Mouse (Mus musculus) limb, embryonic 11.5 days (tissue): ENCODE results near the gene Cbx4. TPM values are rescaled to one million over a fixed set of nuclear protein-coding genes. Genes with fewer than 3 reads are reported as not detected.

Experiments used
- ATAC-seq: fragments of 200-750 bp; cut with Nextera tagmentation; 2 replicates; pipeline ENCODE4 v1.8.0; 2017; ENCODE audit warnings: low read depth; ENCODE audit not compliant: insufficient number of reproducible peaks, low FRiP score, low TSS enrichment
- DNase-seq: peaks from one replicate; pipeline ENCODE4 v3.0.0-alpha.2; 2015; ENCODE audit warnings: low spot score
- H3K27ac ChIP-seq: fragments of 300-500 bp; sonication (generic); replicated peaks from 2 replicates; pipeline ENCODE4 v1.5.1; 2014; ENCODE audit warnings: low read depth, mild to moderate bottlenecking, low read length
- H3K27me3 ChIP-seq: fragments of 300-500 bp; sonication (generic); 2 replicates; pipeline ENCODE4 v1.6.1; 2014; ENCODE audit warnings: mild to moderate bottlenecking, low read length, mixed read lengths; ENCODE audit not compliant: control insufficient read depth, insufficient read depth
- H3K36me3 ChIP-seq: fragments of 300-500 bp; sonication (generic); 2 replicates; pipeline ENCODE4 v1.6.1; 2014; ENCODE audit warnings: mild to moderate bottlenecking, low read length, moderate library complexity, mixed read lengths; ENCODE audit not compliant: control insufficient read depth, insufficient read depth
- H3K4me1 ChIP-seq: fragments of 300-500 bp; sonication (generic); 2 replicates; pipeline ENCODE4 v1.6.1; 2014; ENCODE audit warnings: low read length, mixed read lengths; ENCODE audit not compliant: control insufficient read depth, insufficient read depth
- H3K4me2 ChIP-seq: fragments of 300-500 bp; sonication (generic); 2 replicates; pipeline ENCODE4 v1.6.1; 2014; ENCODE audit warnings: low read depth, mild to moderate bottlenecking, moderate library complexity; ENCODE audit not compliant: severe bottlenecking
- H3K4me3 ChIP-seq: fragments of 300-500 bp; sonication (generic); 2 replicates; pipeline ENCODE4 v1.5.1; 2014; ENCODE audit warnings: low read depth, low read length
- H3K9ac ChIP-seq: fragments of 300-500 bp; sonication (generic); 2 replicates; pipeline ENCODE4 v1.6.1; 2014; ENCODE audit warnings: mild to moderate bottlenecking, low read length
- H3K9me3 ChIP-seq: fragments of 300-500 bp; sonication (generic); 2 replicates; pipeline ENCODE4 v1.6.1; 2016; ENCODE audit warnings: low read length; ENCODE audit not compliant: control insufficient read depth
- WGBS: fragments of 180-500 bp; shearing (Covaris S2); extraction: QIAGEN DNeasy Blood & Tissue Kit; methylation state at CpG from one replicate; pipeline ENCODE4 v1.1.7; 2014; 5-methylcytosine and 5-hydroxymethylcytosine counted together
- polyA plus RNA-seq: library from polyadenylated mRNA; unstranded; fragments of >200 nt; fragmentation: Nextera tagmentation; extraction: Ambion mirVana; gene quantifications from 2 replicates; pipeline ENCODE4 v1.2.1, GENCODE M21; 2014

The Cbx4 gene
- polyA plus RNA-seq, 1 experiment from 2014 or later: 5.8 TPM

GRCm38 (mm10) chr11:119090961-119091597 lies 5.1 kb upstream of the Cbx4 start:
- Histone ChIP-seq H3K9me3 (no peaks in the 10 kb centered on the region), H3K4me2 (peak overlapping the region; percentile 76), H3K27ac (no peak overlapping the region), H3K4me3 (peak overlapping the region; percentile 40), H3K9ac (peak overlapping the region; percentile 67), H3K4me1 (peaks cover 29% of the 10 kb centered on the region), H3K27me3 (peaks cover 36% of the 10 kb centered on the region), H3K36me3 (no peaks in the 10 kb centered on the region)
- peak; percentile 71 for DNase-seq
- ATAC-seq: no peak; the same call in 1 of the 2 replicates
- WGBS: 0% methylated on average over 32 of the region's 42 CpGs

GRCm38 (mm10) chr11:119090076-119090960 lies 4.3 kb upstream of the Cbx4 start:
- peaks cover 36% of the 10 kb centered on the region for H3K27me3 ChIP-seq
- peak; percentile 71 for DNase-seq
- under 1% methylated on average over 75 of the region's 75 CpGs for WGBS

GRCm38 (mm10) chr11:119089235-119090075 lies 3.4 kb upstream of the Cbx4 start:
- Histone ChIP-seq H3K4me3 (peak overlapping the region; percentile 40), H3K9me3 (no peaks in the 10 kb centered on the region), H3K27me3 (peaks cover 36% of the 10 kb centered on the region), H3K4me2 (peak overlapping the region; percentile 76; the same call in 1 of the 2 replicates), H3K4me1 (peaks cover 35% of the 10 kb centered on the region), H3K9ac (peak overlapping the region; percentile 67), H3K27ac (no peak overlapping the region), H3K36me3 (no peaks in the 10 kb centered on the region)
- no peak for ATAC-seq
- WGBS: under 1% methylated on average over 41 of the region's 41 CpGs
- DNase-seq: peak; percentile 59

More at GRCm38 (mm10) chr11:119090076-119090960, 4.3 kb upstream of the Cbx4 start:
- Histone ChIP-seq H3K4me1 (peaks cover 29% of the 10 kb centered on the region), H3K36me3 (no peaks in the 10 kb centered on the region), H3K4me3 (peak overlapping the region; percentile 40), H3K9ac (peak overlapping the region; percentile 67), H3K9me3 (no peaks in the 10 kb centered on the region), H3K4me2 (peak overlapping the region; percentile 76), H3K27ac (no peak overlapping the region)
- ATAC-seq: no peak

GRCm38 (mm10) chr11:119088391-119089234 lies 2.6 kb upstream of the Cbx4 start:
- Histone ChIP-seq H3K9me3 (no peaks in the 10 kb centered on the region), H3K27ac (no peak overlapping the region), H3K27me3 (peaks cover 43% of the 10 kb centered on the region), H3K9ac (no peak overlapping the region), H3K4me1 (peaks cover 43% of the 10 kb centered on the region), H3K4me2 (peak overlapping the region; percentile 7; the same call in 1 of the 2 replicates), H3K36me3 (no peaks in the 10 kb centered on the region), H3K4me3 (peak overlapping the region; percentile 16)
- ATAC-seq (no peak), DNase-seq (peak; percentile 72)
- 1% methylated on average over 28 of the region's 28 CpGs for WGBS

- DNase-seq: peak; percentile 65
- H3K4me2 ChIP-seq: no peak overlapping the region
- ATAC-seq: no peak
- no peak overlapping the region for H3K9ac ChIP-seq
- H3K27me3 ChIP-seq: peaks cover 52% of the 10 kb centered on the region
- no peaks in the 10 kb centered on the region for H3K9me3 ChIP-seq
- under 1% methylated on average over 35 of the region's 35 CpGs for WGBS
- H3K27ac ChIP-seq: no peak overlapping the region
- H3K4me1 ChIP-seq: peaks cover 55% of the 10 kb centered on the region
- 0 out of 2 replicates have a peak overlapping the region, but pooled peaks have one; percentile 5 for H3K4me3 ChIP-seq
- no peaks in the 10 kb centered on the region for H3K36me3 ChIP-seq
These were observed 1.5 kb upstream of the Cbx4 start for GRCm38 (mm10) chr11:119087301-119088082.

GRCm38 (mm10) chr11:119085279-119086062 lies 550 bp downstream of the Cbx4 start:
- ATAC-seq: peak; percentile 10; the same call in 1 of the 2 replicates
- under 1% methylated on average over 55 of the region's 66 CpGs for WGBS

More at GRCm38 (mm10) chr11:119085279-119086062, 550 bp downstream of the Cbx4 start:
- peak overlapping the region; percentile 80 for H3K4me2 ChIP-seq
- peak overlapping the region; percentile 82 for H3K4me3 ChIP-seq
- H3K27me3 ChIP-seq: peaks cover 68% of the 10 kb centered on the region
- H3K36me3 ChIP-seq: no peaks in the 10 kb centered on the region
- H3K27ac ChIP-seq: peak overlapping the region; percentile 94
- peak overlapping the region; percentile 89 for H3K9ac ChIP-seq
- peak; percentile 76 for DNase-seq
- H3K4me1 ChIP-seq: peaks cover 63% of the 10 kb centered on the region
- no peaks in the 10 kb centered on the region for H3K9me3 ChIP-seq
